Mouse (Mus musculus) midbrain, embryonic 14.5 days (tissue): ENCODE data around the gene Dscam. TPM values are rescaled to one million over a fixed set of nuclear protein-coding genes. Genes with fewer than 3 reads are reported as not detected.

ENCODE experiments used
- ATAC-seq: fragments of 200-750 bp; cut with Nextera tagmentation; 2 replicates; pipeline ENCODE4 v1.8.0; 2017; ENCODE audit warnings: moderate number of reproducible peaks, moderate library complexity; ENCODE audit not compliant: low FRiP score, low TSS enrichment
- DNase-seq: peaks from one replicate; pipeline ENCODE4 v3.0.0-alpha.2; 2015
- H3K27ac ChIP-seq: fragments of 300-500 bp; sonication (generic); replicated peaks from 2 replicates; pipeline ENCODE4 v1.5.1; 2014; ENCODE audit warnings: mild to moderate bottlenecking, low read depth, low read length, moderate library complexity
- H3K27me3 ChIP-seq: fragments of 300-500 bp; sonication (generic); 2 replicates; pipeline ENCODE4 v1.6.1; 2014; ENCODE audit warnings: low read length, control low read depth, mixed read lengths; ENCODE audit not compliant: control insufficient read depth, insufficient read depth
- H3K36me3 ChIP-seq: fragments of 300-500 bp; sonication (generic); 2 replicates; pipeline ENCODE4 v1.6.1; 2014; ENCODE audit warnings: low read length, control low read depth; ENCODE audit not compliant: control insufficient read depth, insufficient read depth
- H3K4me1 ChIP-seq: fragments of 300-500 bp; sonication (generic); 2 replicates; pipeline ENCODE4 v1.6.1; 2014; ENCODE audit warnings: mild to moderate bottlenecking, antibody characterized with exemption, low read length, control low read depth; ENCODE audit not compliant: control insufficient read depth, insufficient read depth
- H3K4me2 ChIP-seq: fragments of 300-500 bp; sonication (generic); 2 replicates; pipeline ENCODE4 v1.6.1; 2014; ENCODE audit warnings: mild to moderate bottlenecking, low read length, moderate library complexity
- H3K4me3 ChIP-seq: fragments of 300-500 bp; sonication (generic); replicated peaks from 2 replicates; pipeline ENCODE4 v1.5.1; 2014; ENCODE audit warnings: low read depth, low read length
- H3K9ac ChIP-seq: fragments of 300-500 bp; sonication (generic); replicated peaks from 2 replicates; pipeline ENCODE4 v1.6.1; 2014; ENCODE audit warnings: mild to moderate bottlenecking, low read length, moderate library complexity
- H3K9me3 ChIP-seq: fragments of 300-500 bp; sonication (generic); 2 replicates; pipeline ENCODE4 v1.6.1; 2016; ENCODE audit warnings: low read length, control low read depth, mixed read lengths; ENCODE audit not compliant: control insufficient read depth
- WGBS: fragments of 180-500 bp; shearing (Covaris S2); extraction: QIAGEN DNeasy Blood & Tissue Kit; methylation state at CpG from one replicate; pipeline ENCODE4 v1.1.7; 2014; 5-methylcytosine and 5-hydroxymethylcytosine counted together
- polyA plus RNA-seq: library from polyadenylated mRNA; unstranded; fragments of >200 nt; fragmentation: Nextera tagmentation; extraction: Ambion mirVana; gene quantifications from 2 replicates; pipeline ENCODE4 v1.2.1, GENCODE M21; 2014

Dscam gene
- polyA plus RNA-seq, 1 experiment from 2014 or later = 24.7 TPM

DNA sequence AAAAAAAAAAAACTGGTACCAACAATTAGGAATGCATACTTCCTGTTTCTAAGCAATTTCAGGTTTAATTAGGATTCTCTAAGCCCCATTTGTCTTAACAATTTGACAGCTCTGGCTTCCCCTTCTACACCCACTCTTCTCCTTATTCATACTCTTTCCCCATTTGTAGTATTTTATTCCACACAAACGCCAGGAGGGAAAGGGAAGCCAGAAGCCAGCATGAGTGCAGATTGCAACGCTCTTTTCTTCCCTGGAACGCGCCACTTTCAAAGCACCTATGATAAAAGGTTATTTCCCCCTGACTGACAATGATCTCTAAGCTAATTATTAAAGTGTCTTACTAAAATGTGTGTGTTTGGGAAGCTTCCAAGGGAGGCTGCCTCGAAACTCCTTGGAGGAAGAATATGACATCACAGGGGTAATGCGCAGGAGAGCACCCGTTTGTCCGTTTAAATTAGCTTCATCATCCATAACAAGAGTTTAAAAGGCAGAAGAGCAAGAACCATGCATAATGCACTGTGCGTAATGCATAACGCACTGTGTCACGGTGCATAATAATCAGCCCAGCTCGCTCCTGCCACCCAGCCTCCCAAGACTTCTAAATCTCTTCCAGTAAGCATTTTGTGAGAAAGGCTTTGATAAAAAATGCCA lies 25.9 kb downstream of the Dscam start:
- H3K27me3 ChIP-seq = no peaks in the 10 kb centered on the region
- peak overlapping the region; percentile 29 for H3K4me2 ChIP-seq
- ATAC-seq (peak; percentile 69; the same call in 1 of the 2 replicates), DNase-seq (peak; percentile 73)
- H3K9me3 ChIP-seq = no peaks in the 10 kb centered on the region
- 10% methylated on average over 12 of the region's 12 CpGs for WGBS
- H3K4me3 ChIP-seq = no peak overlapping the region
- H3K4me1 ChIP-seq = peaks cover 25% of the 10 kb centered on the region
- peak overlapping the region; percentile 68 for H3K27ac ChIP-seq
- H3K36me3 ChIP-seq = no peaks in the 10 kb centered on the region
- H3K9ac ChIP-seq = no peak overlapping the region; the same call in 1 of the 2 replicates

DNA sequence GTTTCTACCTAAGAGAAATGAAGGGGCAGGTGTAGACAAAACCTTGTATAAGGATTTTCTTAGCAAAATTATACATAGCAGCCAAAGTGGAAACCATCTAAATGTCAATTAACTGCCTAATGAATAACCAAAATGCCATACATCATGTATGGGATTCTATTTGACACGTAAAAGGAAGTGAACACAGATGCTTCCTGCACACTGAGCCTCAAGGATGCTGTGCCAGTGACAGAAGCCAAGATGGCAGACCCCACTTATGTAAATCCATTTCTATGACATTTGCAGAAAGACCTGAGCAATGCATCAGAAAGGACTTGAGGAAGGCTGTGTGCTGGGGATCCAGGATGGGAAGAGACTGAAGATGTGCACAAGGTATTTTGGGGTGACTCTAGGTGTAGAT lies 28.6 kb downstream of the Dscam start:
- Histone ChIP-seq H3K4me3 (no peak overlapping the region), H3K27ac (no peak overlapping the region), H3K9me3 (no peaks in the 10 kb centered on the region), H3K4me2 (no peak overlapping the region), H3K4me1 (peaks cover 25% of the 10 kb centered on the region), H3K9ac (no peak overlapping the region), H3K36me3 (no peaks in the 10 kb centered on the region), H3K27me3 (no peaks in the 10 kb centered on the region)
- WGBS = 100% methylated on average over 1 of the region's 1 CpGs
- ATAC-seq (no peak), DNase-seq (no peak)

DNA sequence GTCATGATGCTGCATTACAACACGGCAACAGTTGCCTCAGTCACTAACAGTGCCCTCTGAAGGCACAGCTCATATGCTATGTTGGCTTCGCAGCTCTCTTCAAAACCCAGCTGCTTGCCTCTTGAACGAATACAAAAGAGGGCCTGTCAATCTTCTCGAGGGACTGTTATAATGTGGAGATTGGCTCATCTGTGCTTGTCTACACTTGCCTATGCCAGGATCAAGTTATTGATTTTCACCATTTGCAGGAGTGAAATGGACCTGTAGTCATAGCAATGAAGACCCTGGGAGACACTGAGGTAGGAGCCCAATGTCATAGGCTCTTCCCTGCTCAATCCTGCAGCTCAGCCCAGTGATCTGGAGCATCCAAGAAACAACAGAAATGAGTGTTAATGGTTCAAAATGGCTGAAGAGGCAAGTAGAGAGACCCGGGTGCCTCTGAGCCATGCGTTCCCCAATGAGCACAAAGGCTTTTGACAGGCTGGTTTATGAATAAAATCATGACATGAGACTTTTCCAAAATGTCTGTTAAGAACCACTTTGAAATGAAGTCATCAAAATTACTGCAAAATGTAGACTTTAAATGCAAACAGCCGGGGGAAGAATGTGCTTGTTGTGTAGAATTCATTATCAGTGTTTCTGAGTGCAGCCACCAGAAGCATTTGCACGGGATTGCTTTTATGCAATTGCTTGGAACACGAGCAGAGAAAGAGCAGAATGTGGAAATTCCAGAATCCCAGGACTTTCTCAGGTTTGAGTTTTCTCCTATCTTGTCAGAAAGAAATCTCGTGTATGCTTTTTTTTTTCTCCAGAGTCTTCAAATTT lies 35.3 kb downstream of the Dscam start:
- DNase-seq = no peak
- H3K27me3 ChIP-seq = no peaks in the 10 kb centered on the region
- no peaks in the 10 kb centered on the region for H3K36me3 ChIP-seq
- no peaks in the 10 kb centered on the region for H3K9me3 ChIP-seq
- 68% methylated on average over 10 of the region's 10 CpGs for WGBS
- H3K4me3 ChIP-seq = no peak overlapping the region
- H3K4me2 ChIP-seq = no peak overlapping the region
- no peak for ATAC-seq
- H3K27ac ChIP-seq = no peak overlapping the region
- no peak overlapping the region for H3K9ac ChIP-seq
- H3K4me1 ChIP-seq = peaks cover 7% of the 10 kb centered on the region

DNA sequence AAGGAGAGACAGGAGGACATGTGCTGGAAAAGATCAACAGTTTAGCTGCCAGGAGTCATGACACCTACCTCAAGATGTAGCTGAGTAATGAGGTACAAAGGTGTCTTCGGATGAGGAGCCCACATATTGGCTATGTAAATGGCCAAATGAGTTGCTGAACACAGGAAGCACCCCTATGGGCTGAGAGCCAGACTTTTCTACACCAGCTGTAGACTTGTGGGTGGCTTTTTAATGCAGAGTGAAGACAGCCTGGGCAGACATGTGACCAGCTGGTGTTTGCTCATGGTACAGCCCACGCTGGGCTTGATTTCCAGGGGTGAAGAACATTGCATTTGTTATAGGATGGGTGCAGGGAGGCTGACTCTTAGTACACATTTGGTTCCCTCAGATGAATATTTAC lies 43.3 kb downstream of the Dscam start:
- WGBS = 79% methylated on average over 2 of the region's 2 CpGs
- Histone ChIP-seq H3K4me3 (no peak overlapping the region), H3K4me2 (no peak overlapping the region), H3K27me3 (no peaks in the 10 kb centered on the region), H3K9ac (no peak overlapping the region), H3K4me1 (no peaks in the 10 kb centered on the region), H3K27ac (no peak overlapping the region), H3K9me3 (no peaks in the 10 kb centered on the region), H3K36me3 (no peaks in the 10 kb centered on the region)
- ATAC-seq = no peak
- no peak for DNase-seq

DNA sequence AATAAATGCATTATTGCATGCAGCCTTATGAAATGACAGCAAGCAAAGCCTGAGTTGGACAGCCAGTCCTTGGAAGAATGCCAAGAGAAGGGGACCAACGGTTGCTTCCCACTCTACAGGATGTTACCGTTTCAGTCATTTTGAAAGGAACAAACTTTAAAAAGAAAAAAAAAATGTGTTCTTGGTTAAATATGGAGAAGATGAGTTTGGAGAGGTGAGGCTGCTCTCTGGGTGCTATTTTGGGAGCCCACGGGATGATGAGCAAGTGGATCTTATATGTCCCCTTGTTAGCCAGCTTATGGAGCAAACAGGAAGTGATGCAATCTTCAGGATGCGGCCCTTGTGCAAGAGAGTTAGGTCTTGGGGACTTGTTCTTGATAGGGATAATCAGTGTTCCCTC lies 60.5 kb downstream of the Dscam start:
- Histone ChIP-seq H3K9me3 (no peaks in the 10 kb centered on the region), H3K4me2 (no peak overlapping the region), H3K27me3 (no peaks in the 10 kb centered on the region), H3K4me3 (no peak overlapping the region), H3K9ac (no peak overlapping the region), H3K27ac (no peak overlapping the region), H3K4me1 (no peaks in the 10 kb centered on the region), H3K36me3 (no peaks in the 10 kb centered on the region)
- DNase-seq = no peak
- ATAC-seq = no peak
- WGBS = 87% methylated on average over 4 of the region's 4 CpGs

DNA sequence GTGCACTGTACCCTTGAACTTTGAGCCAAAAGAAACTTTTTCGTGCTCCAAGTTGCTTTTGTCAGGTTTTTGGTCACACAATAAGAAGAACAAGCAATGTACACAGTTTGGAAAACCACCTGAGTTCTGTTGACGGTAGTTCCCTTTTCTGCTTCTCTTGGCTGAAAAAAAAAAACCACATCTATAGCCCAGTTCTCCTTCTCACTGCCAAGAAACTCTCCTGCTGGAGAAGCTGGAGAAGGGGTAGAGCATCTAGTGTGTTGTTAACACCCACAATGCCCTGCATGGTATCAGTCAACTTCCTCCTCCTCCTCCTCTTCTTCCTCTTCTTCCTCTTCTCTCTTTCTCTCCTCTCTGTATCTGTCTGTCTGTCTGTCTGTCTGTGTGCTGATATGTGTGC lies 65.3 kb downstream of the Dscam start:
- no peak for DNase-seq
- no peak overlapping the region for H3K27ac ChIP-seq
- ATAC-seq = no peak
- no peaks in the 10 kb centered on the region for H3K9me3 ChIP-seq
- no peaks in the 10 kb centered on the region for H3K27me3 ChIP-seq
- WGBS = 72% methylated on average over 2 of the region's 2 CpGs
- no peak overlapping the region for H3K4me3 ChIP-seq
- no peaks in the 10 kb centered on the region for H3K36me3 ChIP-seq
- no peak overlapping the region for H3K9ac ChIP-seq
- H3K4me2 ChIP-seq = no peak overlapping the region
- H3K4me1 ChIP-seq = peaks cover 3% of the 10 kb centered on the region; the same call in 1 of the 2 replicates

DNA sequence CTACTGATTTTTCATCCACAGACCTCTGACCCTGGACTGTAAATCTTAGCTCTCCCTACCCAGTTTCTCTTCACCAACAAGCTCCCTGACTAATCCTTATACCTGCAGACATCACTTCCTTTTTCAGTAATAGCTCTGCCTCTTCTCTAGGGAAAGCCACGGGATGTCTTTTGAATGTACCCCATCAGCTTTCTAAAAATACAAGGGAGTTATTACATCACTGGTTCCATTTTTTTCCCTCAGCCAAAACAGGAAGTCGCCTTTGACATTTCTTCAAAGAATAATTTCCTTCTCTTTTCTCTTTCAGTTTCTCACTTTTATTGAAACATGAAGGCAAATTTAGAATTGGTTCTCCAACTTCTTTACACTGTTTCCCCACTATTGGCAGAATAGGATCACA lies 67.5 kb downstream of the Dscam start:
- no peak for ATAC-seq
- H3K9me3 ChIP-seq = no peaks in the 10 kb centered on the region

DNA sequence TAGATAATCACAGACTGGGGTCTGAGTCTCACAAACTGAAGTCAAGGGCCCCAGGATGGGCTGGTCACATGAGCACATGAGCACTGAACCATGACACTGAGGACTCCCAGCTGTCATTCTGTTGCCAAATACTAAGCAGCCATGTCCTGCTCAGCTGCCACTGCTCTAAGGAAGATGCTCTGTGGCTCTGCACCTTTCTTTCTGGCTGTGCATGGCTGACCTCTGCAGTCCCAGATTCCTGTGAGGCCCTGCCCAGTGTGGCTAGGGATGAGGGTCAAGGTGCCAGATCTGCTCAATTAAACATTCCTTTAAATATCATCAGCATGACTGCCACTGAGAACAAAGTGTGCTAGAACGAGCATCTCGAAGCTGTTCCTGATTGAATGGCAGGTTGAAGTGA lies 70.5 kb downstream of the Dscam start:
- H3K4me1 ChIP-seq = peaks cover 35% of the 10 kb centered on the region
- no peaks in the 10 kb centered on the region for H3K27me3 ChIP-seq
- no peaks in the 10 kb centered on the region for H3K9me3 ChIP-seq
- no peak overlapping the region for H3K9ac ChIP-seq
- ATAC-seq = no peak
- H3K27ac ChIP-seq = peak overlapping the region; percentile 65
- H3K36me3 ChIP-seq = no peaks in the 10 kb centered on the region
- H3K4me3 ChIP-seq = no peak overlapping the region
- 29% methylated on average over 2 of the region's 2 CpGs for WGBS
- no peak overlapping the region for H3K4me2 ChIP-seq
- peak; percentile 29 for DNase-seq

More for the DNA sequence above, 67.5 kb downstream of the Dscam start:
- 84% methylated on average over 2 of the region's 2 CpGs for WGBS
- peaks cover 25% of the 10 kb centered on the region for H3K4me1 ChIP-seq
- no peak for DNase-seq
- H3K4me2 ChIP-seq = no peak overlapping the region
- no peaks in the 10 kb centered on the region for H3K27me3 ChIP-seq
- no peak overlapping the region for H3K27ac ChIP-seq
- H3K4me3 ChIP-seq = no peak overlapping the region
- H3K36me3 ChIP-seq = no peaks in the 10 kb centered on the region
- H3K9ac ChIP-seq = no peak overlapping the region

DNA sequence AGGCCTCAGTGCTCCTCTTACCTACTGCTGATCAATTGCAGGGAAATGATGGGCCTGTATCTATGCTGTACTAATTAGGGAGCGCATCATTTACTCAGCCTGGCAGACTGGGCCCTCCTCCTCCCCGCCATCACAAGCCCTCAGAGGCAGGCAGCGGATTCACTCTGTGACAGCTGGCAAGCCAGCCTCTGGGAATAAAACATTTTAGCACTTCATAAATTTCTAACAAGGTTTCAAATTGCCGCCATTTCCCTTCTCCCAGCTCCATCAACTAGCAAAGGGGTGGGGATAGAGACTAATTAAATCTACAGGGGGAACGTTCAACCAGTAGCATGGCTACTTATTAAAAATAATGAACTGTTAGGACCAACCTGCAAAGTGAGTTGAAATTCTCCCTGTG lies 72.0 kb downstream of the Dscam start:
- Histone ChIP-seq H3K4me3 (no peak overlapping the region), H3K9me3 (no peaks in the 10 kb centered on the region), H3K4me2 (peak overlapping the region; percentile 14; the same call in 1 of the 2 replicates), H3K9ac (no peak overlapping the region), H3K27me3 (no peaks in the 10 kb centered on the region), H3K36me3 (no peaks in the 10 kb centered on the region), H3K4me1 (peaks cover 35% of the 10 kb centered on the region), H3K27ac (peak overlapping the region; percentile 60)
- 25% methylated on average over 5 of the region's 5 CpGs for WGBS
- ATAC-seq = peak; percentile 63; the same call in 1 of the 2 replicates
- peak; percentile 78 for DNase-seq
